Mouse (Mus musculus) kidney, postnatal 4 days (tissue): ENCODE data around the gene Wrap73.

ENCODE experiments used
- DNase-seq, 2 experiments: peaks; one replicate each; pipeline ENCODE4 v3.0.0; 2021; ENCODE audit warnings: mixed read lengths in 2 of 2

Gene Wrap73

GRCm38 (mm10) chr4:154142211-154143040, at the start of gene Wrap73:
TSS of gene Wrap73 (plus strand) at chr4:154142372.
- DNase-seq: peak; percentile 92 to 96

GRCm38 (mm10) chr4:154093210-154093609, 49.0 kb upstream of the Wrap73 start:
- DNase-seq: peak; percentile 61 to 66

- DNase-seq: no peak
Observed at GRCm38 (mm10) chr4:154096111-154096510, 46.1 kb upstream of the Wrap73 start.

GRCm38 (mm10) chr4:154099361-154099760, 42.8 kb upstream of the Wrap73 start:
- no peak for DNase-seq

GRCm38 (mm10) chr4:154103386-154103785, 38.8 kb upstream of the Wrap73 start:
- DNase-seq: no peak

- no peak for DNase-seq
Observed at GRCm38 (mm10) chr4:154103912-154104311, 38.3 kb upstream of the Wrap73 start.

- peak; percentile 79 to 82 for DNase-seq
Observed at GRCm38 (mm10) chr4:154105381-154106001, 36.7 kb upstream of the Wrap73 start.

- DNase-seq: no peak
Observed at GRCm38 (mm10) chr4:154106497-154107061, 35.6 kb upstream of the Wrap73 start.

GRCm38 (mm10) chr4:154109216-154109849, 32.8 kb upstream of the Wrap73 start:
- no peak for DNase-seq

- DNase-seq: no peak
Observed at GRCm38 (mm10) chr4:154109850-154110243, 32.3 kb upstream of the Wrap73 start.

GRCm38 (mm10) chr4:154116421-154116820, 25.8 kb upstream of the Wrap73 start:
- peak; percentile 25 to 31 for DNase-seq

GRCm38 (mm10) chr4:154118782-154119181, 23.4 kb upstream of the Wrap73 start:
- no peak for DNase-seq

- no peak for DNase-seq
Observed at GRCm38 (mm10) chr4:154119208-154119607, 23.0 kb upstream of the Wrap73 start.

- DNase-seq: no peak
Observed at GRCm38 (mm10) chr4:154121800-154122199, 20.4 kb upstream of the Wrap73 start.

- no peak for DNase-seq
Observed at GRCm38 (mm10) chr4:154122374-154122773, 19.8 kb upstream of the Wrap73 start.

GRCm38 (mm10) chr4:154123553-154123952, 18.6 kb upstream of the Wrap73 start:
- DNase-seq: no peak

- no peak for DNase-seq
Observed at GRCm38 (mm10) chr4:154125202-154125601, 17.0 kb upstream of the Wrap73 start.

- no peak for DNase-seq
Observed at GRCm38 (mm10) chr4:154127273-154127672, 14.9 kb upstream of the Wrap73 start.

GRCm38 (mm10) chr4:154129950-154130349, 12.2 kb upstream of the Wrap73 start:
- DNase-seq: no peak

- no peak for DNase-seq
Observed at GRCm38 (mm10) chr4:154131894-154132293, 10.3 kb upstream of the Wrap73 start.

- no peak for DNase-seq
Observed at GRCm38 (mm10) chr4:154134803-154135202, 7.4 kb upstream of the Wrap73 start.

GRCm38 (mm10) chr4:154137139-154137538, 5.0 kb upstream of the Wrap73 start:
- no peak for DNase-seq

GRCm38 (mm10) chr4:154139671-154140181, 2.4 kb upstream of the Wrap73 start:
- peak; percentile 56 to 69 for DNase-seq

GRCm38 (mm10) chr4:154140182-154140212, 2.2 kb upstream of the Wrap73 start, which contains the start of gene Trp73:
TSS of gene Trp73 (minus strand) at chr4:154140208.
- no peak for DNase-seq
